Mouse (Mus musculus) frontal cortex, adult (tissue): ENCODE measurements around the gene Med13l.
"Not testable (repeated sequence)": the region's sequence is repeated elsewhere in the genome, so short reads cannot be mapped to it uniquely, and the experiment has no call there.

ENCODE experiments used
- ATAC-seq: cut with Nextera tagmentation; 2 replicates; pipeline ENCODE4 v1.9.2; 2017; ENCODE audit warnings: mild to moderate bottlenecking, moderate library complexity, mixed read lengths; ENCODE audit not compliant: low TSS enrichment

Gene Med13l

DNA sequence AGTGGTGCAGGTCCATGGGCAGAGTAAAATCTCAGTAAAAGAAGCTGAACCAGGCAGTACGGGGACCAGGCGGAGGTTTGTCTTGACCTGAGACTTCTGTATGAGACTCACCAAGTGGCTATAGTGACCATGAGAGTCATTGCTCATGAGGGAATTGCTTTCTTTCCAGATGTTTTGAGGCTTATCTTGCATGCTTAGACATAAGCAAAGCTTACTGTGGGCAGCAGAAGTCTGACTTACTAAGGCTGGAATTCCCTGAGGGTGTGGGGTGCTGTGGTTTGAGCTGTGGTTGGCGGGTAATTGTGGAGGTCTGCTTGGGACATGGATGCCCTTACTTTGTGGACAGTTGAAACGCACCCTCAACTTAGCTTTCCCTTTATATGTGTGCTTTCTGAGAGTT is 67.7 kb downstream of the Med13l start:
- ATAC-seq = no peak

DNA sequence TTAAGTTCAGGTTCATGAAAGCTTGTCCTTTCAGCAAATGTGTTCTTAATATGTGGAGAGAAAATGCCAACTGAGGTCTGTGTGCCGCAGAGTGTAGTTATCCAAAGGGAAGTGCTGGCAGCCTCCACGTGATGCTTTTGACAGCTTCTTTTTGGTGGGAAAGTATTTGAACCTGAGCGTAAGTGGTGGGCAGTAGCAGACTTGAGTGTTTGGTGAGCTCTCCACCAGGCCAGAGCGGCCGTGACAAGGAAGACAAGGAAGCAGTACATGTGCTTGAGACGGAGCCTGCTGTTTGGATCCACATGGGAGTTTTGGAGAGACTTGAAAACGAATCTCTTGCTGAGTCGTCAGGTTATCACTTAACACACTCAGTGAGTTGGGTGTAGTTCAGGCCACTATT is 71.9 kb downstream of the Med13l start:
- ATAC-seq = no peak

DNA sequence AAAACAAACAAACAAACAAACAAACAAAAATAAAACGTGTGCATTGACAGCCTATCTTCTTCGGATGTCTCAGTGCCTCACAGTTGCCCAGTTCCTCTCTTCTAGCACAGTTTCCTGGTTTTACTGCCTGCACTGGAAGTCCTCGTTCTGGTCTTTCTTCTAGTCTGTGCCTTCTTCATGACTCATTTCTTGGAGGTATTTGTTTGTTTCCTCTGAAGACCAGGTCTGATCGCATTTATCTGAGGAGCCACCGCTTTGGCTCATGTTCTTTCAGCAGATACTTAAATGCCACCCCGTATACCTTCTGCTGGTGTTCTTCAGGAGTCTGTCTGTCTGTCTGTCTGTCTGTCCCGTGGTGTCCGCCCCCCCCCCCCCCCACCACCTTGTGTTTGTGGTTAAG is 72.6 kb downstream of the Med13l start:
- ATAC-seq = no peak

DNA sequence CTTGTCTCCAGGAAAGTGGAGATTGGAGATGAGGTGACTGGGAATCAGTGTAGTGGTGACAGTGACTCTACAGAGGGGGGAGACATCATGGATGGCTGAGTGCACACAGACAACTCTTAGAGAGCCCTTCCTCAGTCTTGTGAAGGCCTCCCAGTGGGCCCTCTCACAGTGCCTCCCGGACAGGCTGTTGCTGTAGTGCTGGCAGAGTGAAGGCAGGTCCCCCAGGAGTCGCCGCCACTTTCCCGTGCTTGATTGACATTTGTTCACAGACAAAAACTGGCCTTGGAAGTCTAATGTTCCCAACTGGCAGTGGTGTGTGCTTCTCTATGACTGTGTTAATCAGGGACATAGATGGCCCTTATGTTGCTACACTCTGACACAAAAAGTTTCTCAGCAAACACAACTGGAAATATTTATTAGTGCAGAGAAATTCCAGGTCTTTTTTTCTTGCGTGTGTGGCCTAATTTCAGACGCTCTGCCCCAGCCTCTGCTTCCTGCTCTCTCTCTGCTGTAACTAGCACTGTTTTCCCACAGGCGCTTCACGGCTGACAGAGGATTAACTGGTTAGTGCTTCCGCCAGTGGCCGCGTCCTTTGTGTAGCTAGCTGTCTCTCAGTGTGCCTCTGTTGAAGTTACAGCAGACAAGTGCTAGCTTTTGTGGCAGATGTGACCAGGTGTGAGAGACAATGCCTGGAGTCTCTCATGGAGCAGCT is 75.2 kb downstream of the Med13l start:
- no peak for ATAC-seq

DNA sequence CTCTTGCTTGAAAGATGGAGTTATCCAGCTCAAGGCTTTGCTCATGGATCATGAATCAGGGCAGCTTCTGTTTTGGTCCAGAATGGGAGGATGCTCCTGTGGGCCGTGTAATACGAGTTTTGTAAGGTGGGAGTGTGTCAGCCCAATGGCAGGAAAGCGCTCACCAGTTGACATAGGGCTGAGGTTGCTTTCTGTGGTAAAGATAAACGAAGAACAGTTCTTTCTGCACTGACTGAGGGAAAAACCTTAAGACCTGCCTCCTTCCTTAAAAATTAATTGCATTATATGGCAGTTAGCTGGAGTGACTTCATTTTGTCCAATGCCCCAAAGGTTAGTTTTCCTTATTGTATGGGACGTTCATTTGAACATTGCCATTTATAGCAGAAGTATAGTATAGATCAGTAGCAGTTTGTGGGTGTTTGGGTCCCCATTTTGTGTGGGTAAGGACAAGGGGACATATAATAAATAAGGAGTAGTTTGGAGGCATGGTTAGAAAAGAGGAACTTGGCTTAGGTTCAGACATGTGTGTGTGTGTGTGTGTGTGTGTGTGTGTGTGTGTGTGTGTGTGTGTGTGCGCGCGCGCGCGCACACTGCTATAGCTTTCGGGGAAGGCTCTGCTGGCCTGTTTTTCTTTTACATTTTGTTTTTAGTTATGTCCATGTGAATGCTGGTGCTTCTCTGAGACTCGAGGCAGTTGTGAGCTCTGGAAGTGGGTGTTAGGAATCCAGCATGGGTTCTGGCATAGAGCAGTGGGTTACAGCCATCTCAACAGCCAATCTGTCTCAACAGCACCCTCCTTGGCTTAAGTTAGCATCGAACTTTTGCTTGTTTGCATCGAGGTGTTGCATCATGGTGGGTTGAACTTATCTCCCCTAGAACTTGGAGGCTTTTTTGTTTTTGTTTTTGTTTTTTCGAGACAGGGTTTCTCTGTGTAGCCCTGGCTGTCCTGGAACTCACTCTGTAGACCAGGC is 76.2 kb downstream of the Med13l start:
- 0 out of 2 replicates have a peak, but pooled peaks have one; percentile 39 for ATAC-seq

DNA sequence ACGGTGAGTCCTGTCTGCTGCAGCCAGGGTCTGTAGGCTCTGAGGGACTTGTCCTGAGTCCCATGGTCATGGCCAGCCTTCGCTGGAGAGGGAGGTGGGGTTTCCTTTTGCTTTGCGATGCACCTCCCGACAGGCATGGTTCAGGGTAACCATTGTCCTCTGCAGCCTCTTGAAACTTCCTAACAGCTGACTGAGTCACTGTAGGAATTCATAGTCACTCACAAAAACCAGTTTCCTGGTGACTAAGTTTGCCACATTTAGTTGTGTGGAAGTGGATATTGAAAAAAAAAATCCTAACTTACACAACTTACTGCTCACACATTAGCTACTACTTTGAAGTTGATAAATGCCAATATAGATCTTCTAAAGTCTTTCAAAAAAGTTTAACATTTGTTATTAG is 77.5 kb downstream of the Med13l start:
- ATAC-seq = no peak

DNA sequence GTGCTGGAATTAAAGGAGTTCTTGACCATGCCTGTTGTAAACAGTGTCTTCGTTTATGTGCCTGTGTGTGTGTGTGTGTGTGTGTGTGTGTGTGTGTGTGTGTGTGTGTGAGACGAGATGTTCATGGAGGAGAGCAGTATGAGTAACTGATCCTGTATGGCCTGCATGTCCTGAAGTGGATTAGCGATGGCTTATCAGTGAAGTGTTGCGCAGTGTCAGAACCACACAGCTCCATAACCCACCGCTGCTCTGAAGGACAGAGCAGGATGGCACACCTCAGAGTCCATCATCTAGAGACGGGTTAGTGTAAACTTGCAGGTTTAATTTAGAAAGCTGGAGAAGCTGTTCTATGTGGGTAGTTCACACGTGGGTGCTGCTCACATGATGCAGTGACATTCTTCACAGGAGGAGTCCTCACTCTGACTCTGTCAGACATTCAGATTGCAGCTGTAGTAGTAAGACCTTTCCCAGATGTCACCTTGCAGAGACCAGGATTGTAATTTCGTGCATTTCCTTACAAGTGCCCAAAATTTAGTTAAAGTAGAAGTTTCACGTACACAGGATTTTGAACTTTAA is 78.1 kb downstream of the Med13l start:
- ATAC-seq = peak; percentile 56; the same call in 1 of the 2 replicates

DNA sequence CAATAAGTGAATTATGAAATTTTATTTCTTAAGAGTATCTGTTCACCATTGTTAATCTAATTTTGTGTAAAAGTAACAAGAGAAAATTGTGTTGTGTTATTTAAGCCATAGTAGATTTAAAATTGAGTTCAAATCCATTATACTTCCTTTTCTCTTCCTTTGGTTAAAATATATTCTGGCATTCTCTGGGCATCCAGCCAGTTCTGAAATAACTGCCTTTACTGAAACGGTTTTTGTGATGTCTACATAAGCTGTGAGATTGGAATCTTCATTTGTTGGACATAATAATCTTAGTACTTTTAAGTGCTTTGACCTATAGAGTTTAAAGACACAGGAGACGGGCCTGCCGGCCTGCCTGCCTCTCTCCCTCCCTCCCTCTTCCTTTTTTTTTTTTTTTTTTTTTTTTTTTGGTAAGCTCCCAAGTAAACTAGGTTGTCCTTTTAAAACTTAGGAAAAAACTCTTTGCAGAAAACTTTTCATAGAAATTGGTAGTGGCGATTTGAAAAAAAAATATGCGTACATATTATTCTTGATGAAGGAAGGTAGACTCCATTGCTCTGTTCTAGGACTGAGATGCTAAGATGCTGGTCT is 78.7 kb downstream of the Med13l start:
- ATAC-seq = peak; percentile 28; the same call in 1 of the 2 replicates

DNA sequence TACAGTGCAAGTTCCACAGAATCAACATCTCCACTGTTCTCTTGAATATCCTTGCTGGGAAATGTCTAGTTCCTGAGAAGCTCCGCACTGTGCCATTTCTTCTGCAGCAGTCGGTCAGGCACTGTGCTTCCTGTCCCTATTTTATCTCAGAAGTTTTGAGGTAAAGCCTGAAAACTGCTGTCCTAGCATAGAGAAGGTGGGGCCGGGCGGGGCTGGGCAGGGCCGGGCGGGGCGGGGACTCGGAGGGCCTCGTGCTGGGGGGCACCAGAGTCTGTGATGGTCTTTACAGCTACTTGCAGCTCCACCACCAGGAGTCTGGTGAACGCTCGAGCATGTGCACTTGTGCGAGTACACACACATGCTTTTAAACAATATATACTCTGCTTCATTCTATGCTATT is 83.6 kb downstream of the Med13l start:
- no peak for ATAC-seq

DNA sequence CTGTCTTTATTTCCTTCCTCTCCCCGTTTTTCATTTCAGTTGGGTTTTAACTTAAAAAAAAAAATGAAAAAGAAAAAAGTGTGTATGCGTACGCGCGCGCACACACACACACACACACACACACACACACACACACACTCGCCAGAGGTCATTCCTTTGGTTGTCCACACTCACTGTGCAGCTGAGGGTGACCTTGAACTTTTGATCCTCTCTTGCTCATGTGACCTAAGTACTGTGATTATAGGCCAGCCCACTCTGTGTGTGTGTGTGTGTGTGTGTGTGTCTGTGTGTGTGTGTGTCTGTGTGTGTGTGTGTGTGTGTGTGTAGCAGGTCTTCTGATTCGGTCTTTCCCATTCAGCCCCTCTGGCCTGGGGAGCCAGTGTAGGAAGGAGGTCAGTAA is 84.0 kb downstream of the Med13l start:
- no peak for ATAC-seq

DNA sequence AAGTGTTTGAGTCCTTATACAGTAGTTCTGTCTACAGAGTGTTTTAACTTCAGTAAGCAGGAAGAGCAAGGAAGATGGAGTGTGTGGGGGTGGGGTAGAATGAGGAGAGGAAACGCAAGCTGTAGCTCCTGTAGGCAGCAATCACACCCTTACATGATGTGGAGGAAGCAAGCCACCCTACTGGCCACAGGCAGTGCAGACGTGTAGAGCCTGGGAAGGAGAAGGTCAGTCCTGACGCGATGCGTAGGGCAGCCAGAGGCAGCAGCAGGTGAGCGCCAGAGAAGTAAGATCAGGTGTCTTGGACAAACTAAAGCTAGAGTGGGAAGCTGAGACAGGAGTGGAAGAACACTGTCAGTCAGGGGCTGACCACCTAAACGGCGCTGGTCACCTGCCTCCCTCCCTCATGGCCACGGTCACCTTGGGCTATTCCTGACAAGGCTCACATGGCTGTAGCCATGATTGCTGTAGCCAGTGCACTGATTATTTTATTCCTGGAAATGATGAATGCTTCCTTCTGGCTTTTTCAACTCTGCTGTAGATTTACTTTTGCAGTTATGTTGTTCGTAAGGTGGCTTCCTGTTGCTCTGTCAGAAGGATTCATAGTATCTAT is 84.8 kb downstream of the Med13l start:
- peak; percentile 31; the same call in 1 of the 2 replicates for ATAC-seq

DNA sequence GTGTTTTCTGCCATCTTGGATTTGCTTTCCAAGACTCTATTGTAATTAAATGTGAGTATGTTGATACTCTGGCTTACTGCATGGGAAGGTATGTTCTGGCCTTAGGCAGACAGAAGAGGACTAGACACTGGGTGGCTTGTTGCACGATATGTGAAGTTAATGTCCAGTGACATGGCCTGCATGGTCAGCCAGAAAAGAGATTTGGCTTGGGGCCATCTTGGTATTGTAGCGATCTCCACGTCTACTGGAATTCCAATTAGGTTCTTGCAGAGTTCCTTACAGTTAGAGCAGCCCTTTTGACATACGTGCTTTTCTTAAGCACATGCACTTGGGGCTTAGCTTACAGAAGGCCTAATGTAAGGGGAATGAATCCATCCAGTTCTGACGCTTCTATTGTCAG is 86.4 kb downstream of the Med13l start:
- ATAC-seq = no peak

DNA sequence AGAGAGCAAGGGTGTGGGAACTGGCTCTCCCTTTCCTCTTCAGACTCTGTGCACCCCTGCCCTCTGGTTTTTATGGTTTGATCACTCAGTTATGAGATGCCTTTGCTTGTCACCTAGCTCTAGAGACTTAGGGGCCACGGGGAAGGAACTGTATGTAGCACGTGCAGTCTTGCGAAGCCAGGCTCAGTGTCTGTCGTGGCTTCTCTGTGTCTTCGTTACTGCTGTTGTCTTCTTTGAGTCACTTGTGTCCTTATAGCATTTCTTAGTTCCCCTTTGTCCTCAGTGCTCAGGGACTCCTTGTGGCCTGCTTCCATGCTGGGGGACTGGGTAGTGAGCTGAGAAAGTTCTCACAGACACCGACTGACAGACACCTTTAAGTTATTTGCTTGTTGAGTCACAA is 86.9 kb downstream of the Med13l start:
- ATAC-seq = no peak

DNA sequence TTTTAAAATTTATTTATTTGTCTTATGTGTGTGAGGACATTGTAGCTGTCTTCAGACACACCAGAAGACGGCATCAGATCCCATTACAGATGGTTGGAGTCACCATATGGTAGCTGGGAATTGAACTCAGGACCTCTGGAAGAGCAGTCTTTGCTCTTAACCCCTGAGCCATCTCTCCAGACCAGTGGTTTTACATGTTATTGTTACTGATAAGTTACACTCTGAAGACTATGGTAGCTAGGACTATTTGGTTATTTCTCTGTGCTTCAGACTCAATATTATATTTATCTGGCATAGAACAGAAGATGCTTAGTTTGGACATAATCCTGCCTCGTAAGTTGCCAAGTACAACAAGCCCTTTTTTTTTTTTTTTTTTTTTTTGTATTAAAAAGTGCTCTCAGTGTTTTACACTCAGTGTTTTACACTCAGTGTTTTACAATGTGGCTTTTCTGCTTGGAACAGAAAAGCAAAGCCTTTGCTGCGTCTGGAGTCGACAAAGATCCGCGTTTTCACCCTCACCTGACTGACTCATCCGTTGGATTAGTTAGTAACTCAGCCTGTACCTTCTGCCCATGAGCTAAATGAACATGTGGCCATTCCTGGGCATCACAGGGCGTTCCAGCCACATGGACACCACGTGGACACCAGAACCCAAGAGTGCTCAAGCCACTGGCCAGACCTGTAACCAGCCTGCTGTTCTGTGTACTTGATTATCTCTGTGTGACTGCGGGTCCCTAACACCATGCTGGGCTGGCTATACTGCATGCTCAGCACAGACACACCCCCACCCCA is 88.9 kb downstream of the Med13l start:
- ATAC-seq = no peak

DNA sequence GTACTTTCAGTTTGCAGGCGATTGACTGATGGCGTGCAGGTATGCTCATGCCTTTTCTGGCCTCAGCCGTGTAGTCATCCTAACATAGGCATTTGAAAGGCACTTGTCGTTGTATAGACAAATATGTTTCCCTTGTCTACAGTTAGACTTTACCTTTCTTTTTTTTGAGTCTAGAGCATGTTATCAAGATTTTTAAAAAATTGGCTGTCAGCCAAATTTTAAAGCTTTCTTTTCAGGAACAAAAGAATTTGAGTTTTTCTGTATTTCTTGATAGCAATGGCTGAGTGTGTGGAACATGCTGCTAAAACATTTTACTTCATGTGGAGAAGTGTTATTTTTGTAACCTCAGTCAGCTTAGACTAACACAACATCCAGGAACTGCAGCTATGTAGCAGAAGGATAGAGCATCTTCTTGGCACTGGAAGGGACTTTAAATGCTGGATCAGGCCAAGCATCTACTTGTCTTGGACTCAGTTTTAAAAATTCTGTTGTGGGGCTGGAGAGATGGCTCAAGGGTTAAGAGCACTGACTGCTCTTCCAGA is 89.6 kb downstream of the Med13l start:
- peak; percentile 47 for ATAC-seq

DNA sequence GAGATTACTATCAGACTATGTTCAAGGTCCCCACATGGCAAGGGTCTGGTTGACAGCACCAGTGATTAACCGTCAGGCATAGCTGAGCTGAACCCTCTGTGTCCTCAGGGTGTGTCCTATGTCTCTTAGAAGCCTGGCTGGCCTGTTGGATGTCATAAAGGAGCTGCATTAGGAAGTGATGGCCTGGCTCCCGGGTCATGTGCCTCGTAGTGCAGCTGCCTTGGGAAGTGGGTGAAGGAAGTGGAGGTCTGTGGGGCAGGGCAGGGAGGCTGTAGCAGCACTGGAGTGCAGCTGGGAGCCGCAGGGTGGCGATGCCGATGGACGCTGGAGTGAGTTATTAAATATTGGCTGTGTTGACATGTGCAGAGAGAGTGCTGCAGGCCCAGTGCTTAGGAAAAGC is 90.3 kb downstream of the Med13l start:
- no peak for ATAC-seq

DNA sequence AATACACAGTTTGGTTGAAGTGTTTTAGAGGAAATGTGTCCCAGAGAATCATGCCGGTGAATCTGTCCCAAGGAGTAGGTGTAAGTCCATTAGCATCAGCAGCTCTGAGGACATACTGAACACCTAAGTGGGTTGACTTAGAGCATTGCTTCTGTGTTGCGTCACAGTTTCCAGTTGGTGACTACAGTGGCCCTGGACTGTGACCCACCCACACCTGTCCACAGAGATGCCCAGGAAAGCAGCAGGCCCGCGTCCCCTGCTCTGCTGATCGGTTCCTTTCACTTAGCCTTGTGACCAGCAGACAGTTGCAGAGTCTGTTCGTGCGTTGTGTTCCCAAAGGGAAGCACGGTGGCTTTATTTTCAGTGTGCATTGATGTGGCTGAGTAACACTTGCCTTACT is 92.1 kb downstream of the Med13l start:
- ATAC-seq = no peak; the same call in 1 of the 2 replicates

DNA sequence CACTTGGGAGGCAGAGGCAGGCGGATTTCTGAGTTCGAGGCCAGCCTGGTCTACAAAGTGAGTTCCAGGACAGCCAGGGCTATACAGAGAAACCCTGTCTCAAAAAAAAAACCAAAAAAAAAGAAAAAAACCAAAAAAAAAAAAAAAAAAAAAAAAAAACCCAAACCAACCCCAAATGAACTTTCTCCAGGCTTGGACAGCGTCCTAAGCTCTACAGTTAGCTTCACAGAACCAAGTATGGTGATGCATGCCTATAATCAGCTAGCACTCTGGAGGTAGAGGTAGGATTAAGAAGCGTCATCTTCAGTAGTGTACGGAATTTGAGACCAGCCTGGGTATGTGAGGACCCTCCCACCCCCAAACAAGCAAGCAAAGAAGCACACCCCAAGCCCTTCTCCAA is 92.6 kb downstream of the Med13l start:
- ATAC-seq = not testable (repeated sequence)

DNA sequence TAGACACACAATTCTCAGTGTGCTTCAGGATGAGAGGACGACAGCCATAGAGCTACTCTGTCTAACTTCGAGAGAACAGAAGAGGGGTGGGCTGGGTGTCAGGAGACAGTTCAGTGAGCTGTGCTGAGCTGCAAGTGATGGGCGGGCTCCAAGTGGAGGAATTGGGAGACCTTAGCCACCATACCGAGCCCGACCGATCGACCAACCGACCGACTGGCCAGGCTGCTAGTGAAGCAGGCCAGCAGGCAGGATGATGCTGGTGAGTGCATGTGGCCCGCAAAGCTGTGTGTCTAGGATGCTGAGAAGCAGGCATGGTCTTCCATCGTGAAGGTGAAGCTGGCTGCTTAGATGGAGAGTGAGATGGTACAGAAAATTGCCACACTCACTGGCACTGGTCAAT is 94.1 kb downstream of the Med13l start:
- no peak for ATAC-seq

DNA sequence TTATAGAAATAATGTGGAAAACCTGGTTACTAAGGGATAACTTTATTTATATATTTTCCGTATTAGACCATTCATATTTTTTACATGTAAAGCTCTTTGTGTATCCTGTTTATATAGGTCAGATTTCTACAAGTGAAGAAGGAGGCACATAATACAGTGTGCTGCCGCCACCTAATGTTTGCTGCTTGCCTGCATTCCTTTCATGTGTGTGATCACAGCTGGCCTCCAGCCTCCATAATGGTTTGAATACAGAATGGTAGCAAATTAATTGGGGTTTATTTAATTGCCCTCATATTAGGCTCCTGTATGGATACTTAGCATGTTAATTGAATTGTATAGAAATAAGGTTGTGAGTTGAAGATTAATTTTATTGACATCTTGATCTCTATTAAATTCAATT is 94.5 kb downstream of the Med13l start:
- no peak for ATAC-seq

DNA sequence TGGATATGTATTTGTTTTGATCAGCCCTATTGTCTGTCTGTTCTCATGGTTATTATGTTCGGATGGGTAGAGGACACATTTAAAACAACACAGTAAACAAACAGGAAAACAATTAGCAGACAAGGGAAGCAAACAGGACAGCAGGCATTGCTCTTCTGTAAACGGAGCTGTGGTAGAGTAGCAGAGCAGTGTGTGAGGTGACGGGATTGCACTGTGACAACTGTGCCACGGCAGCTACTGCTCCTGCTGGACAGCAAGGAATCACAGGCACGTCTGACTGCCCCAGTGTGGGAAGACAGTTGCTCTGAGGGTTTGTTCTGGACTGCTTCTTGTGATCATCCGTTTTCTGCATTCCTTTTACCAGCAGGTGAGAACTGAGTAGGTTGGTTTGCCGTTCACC is 94.9 kb downstream of the Med13l start:
- no peak for ATAC-seq
